Mouse (Mus musculus): Measurements from ENCODE around the gene Galk1.

Galk1 gene

GRCm38 (mm10) chr11:116012262-116012947, at the start of gene Galk1:
Gene Galk1 (minus strand): TSS chr11:116012719.
- DNase-seq, result peak; percentile 82 to 91

- DNase-seq, result no peak
Measured at GRCm38 (mm10) chr11:116061641-116062415, 49.3 kb upstream of the Galk1 start.

DNA sequence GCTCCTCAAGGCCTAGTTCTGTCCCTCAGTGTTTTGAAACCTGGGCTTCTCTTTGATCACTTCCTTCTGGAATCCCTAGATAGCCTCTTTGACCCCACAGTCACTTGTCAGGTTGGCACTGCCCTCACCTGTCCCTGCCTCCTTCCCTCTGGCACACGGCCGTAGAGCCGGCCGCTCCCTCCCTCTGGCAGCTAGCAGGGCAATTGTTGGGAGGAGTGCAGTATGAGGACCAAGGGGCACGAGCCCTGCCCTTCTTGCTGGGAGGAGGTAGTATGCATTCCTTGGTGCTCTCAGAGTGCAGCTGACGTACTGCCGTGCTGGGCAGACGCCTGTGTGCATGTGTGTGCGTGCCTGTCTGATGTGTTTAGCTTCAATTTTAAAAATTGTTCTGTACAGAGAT, 48.1 kb upstream of the Galk1 start:
- no peak for DNase-seq

- DNase-seq, result no peak
Measured at GRCm38 (mm10) chr11:116059691-116060025, 47.1 kb upstream of the Galk1 start.

DNA sequence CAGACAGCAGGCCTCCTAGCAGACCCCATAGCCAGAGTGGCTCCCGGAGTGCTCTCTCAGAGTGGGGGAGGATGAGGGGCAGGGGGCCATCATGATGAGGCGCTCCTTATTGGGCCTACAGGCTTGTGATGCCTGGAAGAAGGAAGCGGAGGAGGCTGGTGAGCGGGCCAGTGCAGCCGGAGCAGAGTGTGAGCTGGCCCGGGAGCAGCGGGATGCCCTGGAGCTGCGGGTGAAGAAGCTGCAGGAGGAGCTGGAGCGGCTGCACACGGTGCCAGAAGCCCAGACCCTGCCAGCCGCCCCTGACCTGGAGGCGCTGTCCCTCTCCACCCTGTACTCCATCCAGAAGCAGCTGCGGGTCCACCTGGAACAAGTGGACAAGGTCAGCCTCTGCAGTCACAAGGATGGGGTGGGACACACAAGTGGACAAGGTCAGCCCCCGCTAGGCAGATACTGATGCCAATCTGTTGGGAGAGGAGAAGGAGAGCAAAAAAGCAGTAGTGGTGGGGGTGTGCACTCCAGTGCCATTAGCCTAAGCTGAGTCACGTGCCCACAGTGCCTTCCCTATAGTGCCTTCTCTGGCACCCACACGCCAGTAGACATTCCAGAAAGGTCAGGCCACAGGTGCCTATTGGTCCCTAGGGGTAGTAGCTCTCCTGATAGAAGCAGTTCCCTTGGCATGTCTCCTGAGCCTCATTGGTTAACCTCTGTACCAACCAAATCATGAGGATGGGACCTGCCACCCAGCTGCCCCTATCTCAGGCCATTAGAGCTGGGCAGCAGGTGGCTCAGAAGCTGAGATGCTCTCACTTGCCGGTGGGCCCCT, 46.6 kb upstream of the Galk1 start:
- no peak for DNase-seq

DNA sequence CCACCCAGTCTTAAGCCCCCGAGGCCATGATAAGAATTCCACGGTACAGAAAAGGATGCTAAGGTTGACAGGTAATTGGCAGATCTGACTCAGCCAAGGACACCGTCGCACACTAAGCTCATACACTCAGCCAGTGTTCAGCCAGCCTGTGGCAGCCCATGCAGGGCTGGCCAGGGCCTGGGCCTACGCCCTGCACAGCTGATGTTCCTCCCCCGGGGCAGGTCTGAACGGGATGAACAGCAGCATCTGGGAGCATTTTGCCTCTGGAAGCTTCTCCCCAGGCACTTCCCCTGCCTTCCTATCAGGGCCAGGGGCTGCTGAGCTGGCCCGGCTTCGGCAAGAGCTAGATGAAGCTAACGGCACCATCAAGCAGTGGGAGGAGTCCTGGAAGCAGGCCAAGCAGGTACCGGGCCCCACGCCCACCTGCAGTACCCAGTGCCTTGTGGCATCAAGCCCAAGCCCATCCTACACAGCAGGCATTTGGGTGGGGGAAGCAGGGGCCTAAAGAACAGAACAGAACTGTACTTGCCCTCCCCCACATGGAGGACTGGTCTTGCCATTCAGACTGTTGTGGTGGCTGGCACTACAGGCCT, 45.6 kb upstream of the Galk1 start:
- DNase-seq, result no peak

- DNase-seq, result no peak
Measured at GRCm38 (mm10) chr11:116057237-116057881, 44.8 kb upstream of the Galk1 start.

DNA sequence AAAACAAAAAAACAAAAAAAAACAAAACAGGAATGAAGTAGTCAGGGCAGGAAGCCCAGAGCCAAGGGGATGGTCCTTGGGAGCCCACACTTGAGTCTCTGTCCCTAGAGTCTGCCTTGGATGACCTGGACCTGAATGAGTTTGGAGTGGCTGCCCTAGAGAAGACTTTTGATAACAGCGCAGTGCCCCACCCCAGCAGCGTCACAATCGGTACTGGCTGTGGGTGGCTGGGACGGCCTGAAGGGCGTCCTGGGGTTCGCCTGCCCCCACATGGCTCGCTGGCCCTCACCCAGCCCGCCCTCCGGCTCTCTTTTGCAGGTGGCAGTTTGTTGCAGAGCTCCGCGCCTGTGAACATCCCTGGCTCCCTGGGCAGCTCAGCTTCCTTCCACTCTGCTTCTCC, 43.4 kb upstream of the Galk1 start:
- DNase-seq, result no peak

DNA sequence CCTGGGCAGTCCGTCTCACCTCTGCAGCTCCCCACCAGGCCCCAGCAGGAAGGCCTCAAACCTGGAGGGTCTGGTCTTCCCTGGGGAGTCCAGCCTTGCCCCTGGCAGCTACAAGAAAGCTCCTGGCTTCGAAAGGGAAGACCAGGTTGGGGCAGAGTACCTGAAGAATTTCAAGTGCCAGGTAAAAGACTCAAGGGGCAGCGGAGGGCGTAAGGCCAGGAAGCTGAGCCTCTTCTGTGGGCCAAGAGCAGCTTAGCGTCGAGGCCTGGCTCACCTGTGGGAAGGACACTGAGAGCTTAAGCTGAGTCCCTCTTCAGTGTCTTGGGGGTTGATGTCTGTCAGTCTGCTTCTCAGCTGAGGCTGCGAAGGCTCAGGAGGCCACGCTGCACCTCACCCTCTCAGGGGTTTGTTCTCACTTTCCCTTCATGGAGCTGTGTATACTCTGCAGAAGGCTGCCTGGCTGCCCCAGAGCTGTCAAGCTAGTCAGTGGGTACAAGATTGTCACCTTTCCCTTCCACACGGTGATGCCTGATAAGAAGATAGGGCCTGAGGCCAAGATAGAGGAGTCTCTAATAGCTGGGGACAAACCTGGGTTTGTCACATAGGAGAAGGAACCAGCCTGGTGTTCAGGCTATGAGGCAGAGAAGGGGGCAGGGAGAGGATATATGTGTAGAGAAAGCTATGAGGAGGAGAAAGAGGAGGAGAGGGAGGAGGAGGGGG, 41.2 kb upstream of the Galk1 start:
- no peak for DNase-seq

DNA sequence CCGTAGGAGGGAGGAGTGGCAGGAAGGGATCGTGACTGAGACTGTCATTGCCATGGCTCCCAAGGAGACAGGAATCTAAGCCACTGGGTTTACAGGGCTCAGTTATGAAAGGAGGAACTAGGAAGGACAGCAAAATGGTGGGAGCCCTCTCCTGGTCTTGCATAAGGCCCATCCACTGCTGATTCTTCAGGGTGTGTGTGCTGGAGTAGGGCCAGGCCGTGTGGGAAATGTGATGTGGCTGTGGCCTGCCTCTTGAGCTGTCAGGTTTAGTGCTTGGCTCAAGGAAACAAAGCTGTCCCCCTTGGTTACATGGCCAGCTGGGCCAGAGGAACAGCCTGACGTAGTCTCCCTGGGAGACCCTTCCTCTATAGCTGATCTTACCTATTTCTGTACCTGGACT, 37.7 kb upstream of the Galk1 start:
- DNase-seq, result no peak

GRCm38 (mm10) chr11:116049610-116050009, 37.1 kb upstream of the Galk1 start:
- no peak for DNase-seq

GRCm38 (mm10) chr11:116045173-116045572, 32.7 kb upstream of the Galk1 start:
- no peak for DNase-seq

DNA sequence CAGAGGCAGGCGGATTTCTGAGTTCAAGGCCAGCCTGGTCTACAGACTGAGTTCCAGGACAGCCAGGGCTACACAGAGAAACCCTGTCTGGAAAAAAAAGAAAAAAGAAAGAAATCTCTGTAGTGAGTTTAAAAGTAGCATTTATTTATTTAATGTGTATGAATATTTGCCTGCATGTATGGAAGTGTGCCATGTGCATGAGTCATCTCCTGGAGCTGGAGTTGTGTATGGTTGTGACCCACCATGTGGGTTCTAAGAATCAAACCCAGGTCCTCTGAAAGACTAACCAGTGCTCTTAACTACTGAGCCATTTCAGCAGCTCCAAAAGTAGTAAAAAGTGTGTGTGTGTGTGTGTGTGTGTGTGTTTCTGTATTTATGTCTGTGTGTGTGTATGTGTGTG, 30.8 kb upstream of the Galk1 start:
- DNase-seq, result no peak

DNA sequence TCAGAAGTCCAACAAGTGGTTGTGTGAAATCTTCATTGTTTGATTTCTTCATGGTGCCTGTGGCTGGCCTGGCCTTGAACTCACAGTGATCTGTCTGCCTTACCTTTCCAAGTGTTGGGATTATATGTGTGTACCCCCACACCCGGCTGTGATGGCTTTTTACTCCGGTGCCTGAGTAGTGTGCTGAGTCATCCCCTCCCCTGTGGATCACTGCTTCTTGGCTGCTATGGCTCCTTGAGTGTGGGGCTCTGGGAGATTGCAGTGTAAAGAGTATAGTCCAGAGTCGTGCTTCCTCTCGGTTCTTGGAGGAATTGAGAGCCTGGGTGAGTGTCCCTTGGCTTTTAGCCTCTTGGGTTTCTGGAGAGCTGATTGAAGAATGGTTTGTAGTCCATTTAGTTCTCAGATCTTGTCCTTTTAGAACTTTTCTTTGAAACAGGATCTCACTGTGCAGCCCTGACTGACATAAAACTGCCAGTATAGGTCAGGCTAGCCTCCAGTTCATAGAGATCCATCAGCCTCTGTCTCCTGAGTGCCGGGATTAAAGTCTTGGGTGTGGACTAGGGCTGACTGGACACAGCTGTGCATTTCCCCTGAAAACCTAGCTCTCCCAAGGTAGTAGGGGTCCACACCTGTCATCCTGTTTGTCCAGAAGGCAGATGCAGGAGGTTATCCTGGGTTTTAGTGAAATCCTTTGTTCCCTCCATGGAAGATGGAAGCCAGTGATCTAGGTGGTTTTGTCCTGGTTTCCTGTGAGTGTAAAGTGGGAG, 30.0 kb upstream of the Galk1 start:
- no peak for DNase-seq

- no peak for DNase-seq
Measured at GRCm38 (mm10) chr11:116041833-116042232, 29.3 kb upstream of the Galk1 start.

DNA sequence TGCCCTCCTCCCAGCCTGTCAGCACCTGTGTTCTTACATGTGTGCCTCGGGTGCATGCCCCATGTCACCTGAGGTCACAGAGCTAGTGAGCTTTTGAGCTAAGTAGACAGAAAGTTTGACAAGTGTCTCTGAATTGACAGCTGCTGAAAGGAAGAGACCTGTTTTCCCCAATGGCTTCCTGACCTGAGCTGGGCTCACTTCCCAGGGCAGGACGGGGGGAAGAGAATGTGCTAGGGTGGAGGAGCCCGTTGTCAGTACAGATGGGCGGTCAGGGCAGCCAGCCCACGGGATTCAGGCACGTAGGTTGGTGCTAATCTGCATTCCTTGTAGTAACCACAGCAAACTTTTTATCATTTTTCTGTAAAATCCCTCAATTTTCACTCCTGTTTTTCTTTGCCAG, 28.1 kb upstream of the Galk1 start:
- no peak for DNase-seq

GRCm38 (mm10) chr11:116037826-116038225, 25.3 kb upstream of the Galk1 start:
- DNase-seq, result no peak

DNA sequence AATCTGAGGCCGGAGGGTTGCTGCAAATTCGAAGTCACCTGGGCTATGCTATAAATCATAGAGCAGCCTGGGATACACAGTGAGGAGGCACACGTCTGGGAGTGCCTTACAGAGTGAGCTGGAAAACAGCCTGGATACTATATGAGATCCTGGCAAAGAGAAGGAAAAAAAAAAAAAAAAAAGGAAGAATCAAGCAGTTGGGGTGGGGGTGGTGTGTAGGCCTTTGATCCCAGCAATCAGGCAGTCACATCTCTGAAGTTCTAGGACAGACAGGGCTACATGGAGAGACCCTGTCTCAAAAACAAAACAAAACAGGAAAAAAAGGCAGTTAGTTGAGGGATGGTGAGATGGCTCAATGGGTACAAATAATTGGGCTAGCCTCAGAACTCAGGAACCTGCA, 24.2 kb upstream of the Galk1 start:
- DNase-seq, result no peak

GRCm38 (mm10) chr11:116034584-116034983, 22.1 kb upstream of the Galk1 start:
- no peak for DNase-seq

DNA sequence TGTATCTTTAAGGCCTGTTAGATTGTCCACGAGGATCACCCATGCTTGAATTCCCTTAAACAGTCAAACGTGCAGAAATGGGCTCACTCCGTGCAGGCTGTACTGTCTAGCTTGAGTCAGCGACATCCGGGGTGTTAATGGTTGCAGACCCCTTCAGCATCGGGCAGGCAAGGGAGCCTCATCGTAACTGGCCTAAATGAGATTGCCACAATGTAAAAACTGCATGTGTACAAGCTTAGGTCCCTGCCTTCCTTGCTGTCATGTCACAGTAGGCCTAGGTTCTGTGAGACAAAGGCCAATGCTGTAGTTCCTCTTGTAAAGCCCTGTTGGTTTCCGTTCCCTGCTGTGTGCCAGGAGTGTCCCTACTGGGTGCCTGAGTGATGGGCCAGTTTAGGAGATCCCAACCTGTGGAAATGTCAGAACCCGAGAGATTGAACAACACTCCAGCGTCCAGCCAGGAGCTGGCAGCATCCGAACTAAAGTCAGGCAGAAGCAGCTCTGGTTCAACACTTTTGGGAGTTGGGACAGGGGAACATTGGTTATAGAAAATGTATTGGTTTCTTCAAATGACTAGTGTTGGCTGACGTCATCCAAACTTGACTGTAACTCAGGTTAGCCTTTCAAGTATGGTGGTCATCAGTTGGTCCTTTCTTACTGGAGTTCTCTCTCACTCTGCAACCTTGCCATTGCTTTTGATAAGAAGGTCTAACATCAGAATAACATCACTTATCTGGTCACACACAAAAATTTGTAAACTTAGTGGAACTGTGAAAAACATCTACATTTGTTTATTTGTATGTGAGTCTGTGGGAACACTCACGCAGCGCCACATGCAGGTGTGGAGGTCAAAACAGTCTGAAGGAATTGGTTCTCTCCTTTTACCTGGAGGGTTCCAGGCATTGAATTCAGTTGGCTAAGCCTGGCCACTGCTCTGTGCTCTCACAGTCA, 18.7 kb upstream of the Galk1 start:
- DNase-seq, result peak; percentile 26 to 54
